Mouse (Mus musculus) urinary bladder, adult 18-20 months (tissue): ENCODE results near the gene Depdc5.

ENCODE experiments used
- DNase-seq, 2 experiments: peaks; one replicate each; pipeline ENCODE4 v3.0.0; 2022; ENCODE audit warnings: low spot score in 2 of 2, mixed read lengths in 2 of 2

Gene Depdc5

GRCm38 (mm10) chr5:32998783-32999182, 135.3 kb downstream of the Depdc5 start:
- no peak for DNase-seq

GRCm38 (mm10) chr5:33001111-33001510, 137.6 kb downstream of the Depdc5 start:
- no peak for DNase-seq

- DNase-seq, result no peak
These were observed 139.3 kb downstream of the Depdc5 start for GRCm38 (mm10) chr5:33002781-33003180.

- DNase-seq, result no peak
These were observed 140.0 kb downstream of the Depdc5 start for GRCm38 (mm10) chr5:33003500-33003899.

- no peak for DNase-seq
These were observed 140.6 kb downstream of the Depdc5 start for GRCm38 (mm10) chr5:33004110-33004509.

- DNase-seq, result no peak
These were observed 142.1 kb downstream of the Depdc5 start for GRCm38 (mm10) chr5:33005442-33006145.

- no peak for DNase-seq
These were observed 143.2 kb downstream of the Depdc5 start for GRCm38 (mm10) chr5:33006670-33007069.

GRCm38 (mm10) chr5:33007371-33007770, 143.9 kb downstream of the Depdc5 start:
- no peak for DNase-seq

GRCm38 (mm10) chr5:33009301-33009700, 145.8 kb downstream of the Depdc5 start:
- DNase-seq, result no peak

GRCm38 (mm10) chr5:33009818-33010812, 146.6 kb downstream of the Depdc5 start:
- DNase-seq, result no peak

GRCm38 (mm10) chr5:33011132-33012106, 147.9 kb downstream of the Depdc5 start:
- DNase-seq, result no peak

GRCm38 (mm10) chr5:33014096-33014495, 150.6 kb downstream of the Depdc5 start:
- DNase-seq, result no peak

GRCm38 (mm10) chr5:33015579-33015978, 152.1 kb downstream of the Depdc5 start:
- DNase-seq, result no peak

GRCm38 (mm10) chr5:33018189-33018560, 154.7 kb downstream of the Depdc5 start:
- DNase-seq, result no peak

- DNase-seq, result peak; percentile 80 to 94
These were observed 155.3 kb downstream of the Depdc5 start, which contains the start of gene Ywhah for GRCm38 (mm10) chr5:33018561-33019425. Gene Ywhah, plus strand, starts transcription at chr5:33018816.

- peak in 1 of 2 experiments; percentile 12 for DNase-seq
These were observed 155.9 kb downstream of the Depdc5 start for GRCm38 (mm10) chr5:33019426-33019821.

GRCm38 (mm10) chr5:33021622-33022021, 158.1 kb downstream of the Depdc5 start:
- no peak for DNase-seq

- no peak for DNase-seq
These were observed 159.8 kb downstream of the Depdc5 start for GRCm38 (mm10) chr5:33023337-33023736.

GRCm38 (mm10) chr5:33024474-33024873, 161.0 kb downstream of the Depdc5 start:
- DNase-seq, result no peak

- DNase-seq, result no peak
These were observed 165.2 kb downstream of the Depdc5 start for GRCm38 (mm10) chr5:33028656-33029055.
